Mouse (Mus musculus): ENCODE results near the gene Hpca.
A peak's percentile ranks its signal among the peaks of the same experiment; 100 is the strongest.

- TF ChIP-seq CTCF (IDR thresholded peaks at IDR 0.05; ENCODE audit: low read depth, low read length) = 0 out of 2 replicates have a peak, but pooled peaks have one; percentile 6
- no peak for TF ChIP-seq POLR2A (IDR thresholded peaks at IDR 0.05; ENCODE audit: extremely low read depth, insufficient read depth, low read length)
Observed at GRCm38 (mm10) chr4:129120520-129121445, 1.1 kb downstream of the Hpca start.
